Mouse (Mus musculus) liver, embryonic 16.5 days (tissue): ENCODE results near the gene Srp9. TPM values are rescaled to one million over a fixed set of nuclear protein-coding genes. Genes with fewer than 3 reads are reported as not detected.

ENCODE experiments used
- ATAC-seq: fragments of 200-750 bp; cut with Nextera tagmentation; 2 replicates; pipeline ENCODE4 v1.8.0; 2017; ENCODE audit warnings: low read depth, mild to moderate bottlenecking, moderate number of reproducible peaks, moderate library complexity
- H3K27ac ChIP-seq: fragments of 300-500 bp; sonication (generic); 2 replicates; pipeline ENCODE4 v1.5.1; 2014; ENCODE audit warnings: mild to moderate bottlenecking, low read length
- H3K27me3 ChIP-seq: fragments of 300-500 bp; sonication (generic); 2 replicates; pipeline ENCODE4 v1.6.1; 2014; ENCODE audit warnings: low read depth, low read length, mixed read lengths; ENCODE audit not compliant: control insufficient read depth, insufficient read depth
- H3K36me3 ChIP-seq: fragments of 300-500 bp; sonication (generic); 2 replicates; pipeline ENCODE4 v1.6.1; 2014; ENCODE audit warnings: mild to moderate bottlenecking; ENCODE audit not compliant: control insufficient read depth, insufficient read depth
- H3K4me1 ChIP-seq: fragments of 300-500 bp; sonication (generic); 2 replicates; pipeline ENCODE4 v1.6.1; 2014; ENCODE audit warnings: low read depth, low read length, mixed read lengths; ENCODE audit not compliant: control insufficient read depth
- H3K4me2 ChIP-seq: fragments of 300-500 bp; sonication (generic); 2 replicates; pipeline ENCODE4 v1.6.1; 2014; ENCODE audit warnings: low read depth, low read length, mixed read lengths
- H3K4me3 ChIP-seq: fragments of 300-500 bp; sonication (generic); 2 replicates; pipeline ENCODE4 v1.5.1; 2014; ENCODE audit warnings: low read depth, mild to moderate bottlenecking, low read length
- H3K9ac ChIP-seq: fragments of 300-500 bp; sonication (generic); 2 replicates; pipeline ENCODE4 v1.6.1; 2014; ENCODE audit warnings: low read depth, low read length
- H3K9me3 ChIP-seq: fragments of 300-500 bp; sonication (generic); replicated peaks from 2 replicates; pipeline ENCODE4 v1.6.1; 2016; ENCODE audit warnings: low read length; ENCODE audit not compliant: control insufficient read depth
- WGBS: fragments of 180-500 bp; shearing (Covaris S2); extraction: QIAGEN DNeasy Blood & Tissue Kit; methylation state at CpG from one replicate; pipeline ENCODE4 v1.1.7; 2014; ENCODE audit not compliant: insufficient replicate concordance; 5-methylcytosine and 5-hydroxymethylcytosine counted together
- polyA plus RNA-seq: library from polyadenylated mRNA; unstranded; fragments of >200 nt; fragmentation: Nextera tagmentation; extraction: Ambion mirVana; gene quantifications from 2 replicates; pipeline ENCODE4 v1.2.1, GENCODE M21; 2015

The Srp9 gene
- 51.4 and 69.8 TPM in 2 replicates for polyA plus RNA-seq

DNA sequence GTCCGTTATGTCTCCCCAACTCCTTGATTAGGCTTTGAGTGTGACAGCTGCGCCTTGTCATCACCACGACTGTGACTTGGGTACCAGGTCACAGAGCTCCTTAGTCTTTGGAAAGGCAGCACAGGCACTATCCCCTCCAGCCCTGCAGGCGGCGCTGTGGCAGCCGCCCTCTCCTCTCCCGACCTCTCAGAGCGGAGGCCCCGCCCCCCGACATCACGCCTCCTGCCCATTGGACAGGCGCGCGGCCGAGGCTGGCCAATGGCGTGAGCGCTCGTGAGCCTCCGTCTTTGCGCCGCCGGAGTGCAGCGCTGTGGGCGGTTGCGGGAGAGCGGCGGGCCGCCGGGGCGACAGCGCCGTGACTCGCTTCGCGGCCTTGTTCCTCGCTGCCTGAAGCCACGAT is at the start of gene Srp9:
Gene Srp9, plus strand, starts transcription at position 232 of the 400 bp plus-strand sequence.
- H3K9ac ChIP-seq = peak within 1 kb of the TSS; percentile 90
- peak within 1 kb of the TSS; percentile 78 for H3K27ac ChIP-seq
- 0 out of 2 replicates have a peak, but pooled peaks cover 2% of the 10 kb centered on the region for H3K36me3 ChIP-seq
- no peaks in the 10 kb centered on the region for H3K9me3 ChIP-seq
- H3K4me3 ChIP-seq = peak within 1 kb of the TSS; percentile 92
- under 1% methylated on average over 37 of the region's 37 CpGs for WGBS
- ATAC-seq = peak; percentile 99
- H3K27me3 ChIP-seq = no peaks in the 10 kb centered on the region
- peaks cover 13% of the 10 kb centered on the region for H3K4me1 ChIP-seq
- peak within 1 kb of the TSS; percentile 69 for H3K4me2 ChIP-seq

DNA sequence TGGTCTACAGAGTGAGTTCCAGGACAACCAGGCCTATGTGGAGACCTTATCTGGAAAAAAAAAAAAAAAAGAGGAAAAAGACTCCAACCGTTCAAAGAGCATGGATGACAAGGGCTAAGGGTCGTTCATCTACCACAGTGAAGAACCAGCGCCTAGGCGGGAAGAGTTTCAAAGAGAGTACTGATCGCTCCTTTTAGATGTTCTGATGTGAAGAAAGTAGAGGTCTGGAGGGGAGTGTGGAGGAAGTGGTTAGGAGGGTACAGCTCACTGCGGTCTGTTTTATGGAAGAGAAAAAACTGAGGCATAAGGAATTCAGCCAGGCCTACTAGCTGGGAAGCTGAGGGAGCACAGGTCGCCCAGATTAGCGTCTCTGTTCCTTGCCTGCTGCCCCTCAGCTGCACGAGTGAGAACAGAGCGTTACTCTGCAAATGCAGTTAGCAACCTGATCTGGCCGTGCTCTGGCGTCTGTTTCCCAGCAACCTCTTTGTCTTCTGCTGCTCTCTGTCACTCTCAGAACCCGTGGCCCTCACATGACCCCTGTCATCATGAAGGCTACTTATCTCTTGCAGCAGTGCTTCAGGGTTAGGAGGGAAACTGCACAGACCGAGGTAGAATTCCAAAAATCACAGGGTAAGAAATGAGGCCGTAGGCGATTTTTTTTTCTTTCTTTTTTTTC is 42.7 kb upstream of the Srp9 start:
- no peaks in the 10 kb centered on the region; the same call in 1 of the 2 replicates for H3K9me3 ChIP-seq
- H3K27me3 ChIP-seq = no peaks in the 10 kb centered on the region
- 8% methylated on average over 16 of the region's 16 CpGs for WGBS
- ATAC-seq = no peak
- H3K4me3 ChIP-seq = no peak overlapping the region
- H3K9ac ChIP-seq = no peak overlapping the region
- H3K4me1 ChIP-seq = no peaks in the 10 kb centered on the region
- no peak overlapping the region for H3K27ac ChIP-seq
- H3K36me3 ChIP-seq = no peaks in the 10 kb centered on the region
- H3K4me2 ChIP-seq = no peak overlapping the region

DNA sequence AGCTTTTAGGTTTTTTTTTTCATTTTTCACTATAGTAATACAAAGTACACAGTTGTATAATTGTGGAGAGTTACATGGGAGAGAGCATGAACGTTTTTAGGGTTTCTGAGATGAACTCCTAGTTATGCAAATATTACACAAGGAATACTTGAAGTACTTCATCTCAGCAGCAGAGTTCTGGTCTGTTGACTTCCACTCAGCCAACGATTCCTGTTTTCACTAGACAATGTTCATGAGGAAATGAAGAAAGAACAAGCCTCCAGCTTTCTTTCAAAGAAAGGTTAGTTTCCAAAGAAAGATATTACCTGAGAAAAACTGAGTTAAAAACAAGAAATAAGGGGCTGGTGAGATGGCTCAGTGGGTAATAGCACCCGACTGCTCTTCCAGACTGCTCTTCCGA is 41.1 kb upstream of the Srp9 start:
- Histone ChIP-seq H3K27me3 (no peaks in the 10 kb centered on the region), H3K27ac (no peak overlapping the region), H3K4me1 (no peaks in the 10 kb centered on the region), H3K9ac (no peak overlapping the region), H3K4me3 (no peak overlapping the region), H3K36me3 (no peaks in the 10 kb centered on the region), H3K4me2 (no peak overlapping the region), H3K9me3 (no peaks in the 10 kb centered on the region; the same call in 1 of the 2 replicates)
- WGBS = 55% methylated on average over 4 of the region's 4 CpGs
- ATAC-seq = no peak

DNA sequence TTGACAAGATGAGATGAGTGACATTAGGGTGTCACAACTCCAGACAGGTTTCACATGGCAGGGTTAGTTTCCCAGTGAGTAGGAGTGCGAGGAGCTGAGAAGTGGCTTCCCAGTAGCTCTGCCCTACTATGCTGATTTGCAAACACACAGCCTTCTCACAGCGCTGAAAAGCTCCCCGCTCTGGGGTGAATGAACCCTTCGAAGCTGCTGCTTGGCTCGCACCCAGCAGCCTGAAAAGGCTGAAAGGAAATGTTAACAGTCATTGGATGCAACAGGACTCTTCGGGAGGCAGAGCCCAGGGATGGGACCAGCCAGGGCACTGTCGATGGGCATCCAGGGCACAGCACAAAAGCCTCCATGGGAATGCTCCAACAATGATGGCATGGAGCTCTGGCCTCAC is 37.8 kb upstream of the Srp9 start:
- no peak overlapping the region for H3K9ac ChIP-seq

DNA sequence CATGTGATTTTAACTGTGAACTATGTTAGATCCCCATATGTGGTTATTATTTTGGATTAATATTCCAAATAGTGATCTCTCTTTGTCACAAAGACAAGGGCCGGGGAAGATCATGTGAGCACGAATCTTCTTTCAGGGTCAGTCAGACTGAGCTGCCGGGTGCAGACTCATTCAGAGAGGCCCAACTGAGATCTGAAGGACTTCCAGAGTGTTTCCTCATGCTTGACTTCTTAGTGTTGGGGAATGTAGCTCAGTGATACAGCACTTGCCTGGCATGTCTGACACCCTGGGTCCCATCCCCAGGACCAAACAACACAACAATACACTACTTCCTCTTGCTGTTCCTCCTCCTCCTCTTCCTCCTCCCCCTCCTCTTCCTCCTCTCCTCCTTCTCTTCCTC is 37.2 kb upstream of the Srp9 start:
- Histone ChIP-seq H3K4me1 (no peaks in the 10 kb centered on the region; the same call in 1 of the 2 replicates), H3K27me3 (no peaks in the 10 kb centered on the region), H3K9ac (no peak overlapping the region), H3K4me3 (no peak overlapping the region), H3K9me3 (no peaks in the 10 kb centered on the region), H3K27ac (no peak overlapping the region), H3K36me3 (no peaks in the 10 kb centered on the region), H3K4me2 (no peak overlapping the region)
- WGBS = 71% methylated on average over 3 of the region's 3 CpGs
- no peak for ATAC-seq

More for the DNA sequence above, 37.8 kb upstream of the Srp9 start:
- Histone ChIP-seq H3K27me3 (no peaks in the 10 kb centered on the region), H3K4me1 (no peaks in the 10 kb centered on the region; the same call in 1 of the 2 replicates), H3K36me3 (no peaks in the 10 kb centered on the region), H3K9me3 (no peaks in the 10 kb centered on the region), H3K27ac (no peak overlapping the region), H3K4me2 (no peak overlapping the region), H3K4me3 (no peak overlapping the region)
- no peak for ATAC-seq
- 57% methylated on average over 7 of the region's 7 CpGs for WGBS

DNA sequence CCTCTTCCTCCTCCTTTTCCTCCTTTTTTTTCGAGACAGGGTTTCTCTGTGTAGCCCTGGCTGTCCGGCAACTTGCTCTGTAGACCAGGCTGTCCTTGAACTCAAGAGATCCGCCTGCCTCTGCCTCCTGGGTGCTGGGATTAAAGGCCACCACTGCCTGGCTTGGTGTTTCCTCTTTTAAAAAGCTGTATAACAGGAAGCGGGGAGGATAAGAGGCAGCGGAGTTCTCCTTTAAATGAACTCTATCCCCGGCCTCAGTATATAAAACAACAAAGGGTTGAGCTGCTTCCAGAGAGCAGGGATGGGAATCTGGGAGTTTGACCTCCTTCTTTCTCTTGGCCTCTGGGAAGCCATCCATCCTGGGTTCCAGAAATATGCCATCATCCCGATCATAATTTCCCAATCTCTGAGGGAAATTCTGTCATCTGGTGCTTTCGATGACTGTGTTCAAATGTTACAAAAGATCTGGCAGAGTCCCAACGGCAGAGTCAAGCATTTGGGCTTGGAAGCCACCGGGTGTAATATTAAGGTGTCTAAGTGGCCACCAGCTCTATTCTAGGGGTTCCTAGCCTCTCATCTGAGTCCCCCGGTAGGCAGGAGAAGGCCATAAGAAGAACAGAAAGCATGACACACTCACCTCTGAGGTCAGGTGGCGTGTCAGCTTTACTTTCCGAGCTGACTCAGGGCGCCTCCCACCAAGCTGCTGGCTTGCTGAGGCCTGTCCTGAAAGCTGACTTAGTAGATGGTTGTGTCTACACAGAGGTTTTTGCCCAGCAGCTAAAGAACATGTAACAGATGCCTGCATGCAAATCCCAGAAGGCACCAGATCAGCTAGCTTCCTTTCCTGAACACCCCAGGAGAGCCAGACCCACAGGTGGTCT is 36.5 kb upstream of the Srp9 start:
- no peak overlapping the region for H3K4me2 ChIP-seq
- no peak overlapping the region for H3K4me3 ChIP-seq
- no peaks in the 10 kb centered on the region for H3K27me3 ChIP-seq
- no peak overlapping the region for H3K9ac ChIP-seq
- no peak for ATAC-seq
- no peaks in the 10 kb centered on the region for H3K36me3 ChIP-seq
- H3K27ac ChIP-seq = no peak overlapping the region
- WGBS = 59% methylated on average over 14 of the region's 14 CpGs
- H3K9me3 ChIP-seq = no peaks in the 10 kb centered on the region
- H3K4me1 ChIP-seq = no peaks in the 10 kb centered on the region; the same call in 1 of the 2 replicates

DNA sequence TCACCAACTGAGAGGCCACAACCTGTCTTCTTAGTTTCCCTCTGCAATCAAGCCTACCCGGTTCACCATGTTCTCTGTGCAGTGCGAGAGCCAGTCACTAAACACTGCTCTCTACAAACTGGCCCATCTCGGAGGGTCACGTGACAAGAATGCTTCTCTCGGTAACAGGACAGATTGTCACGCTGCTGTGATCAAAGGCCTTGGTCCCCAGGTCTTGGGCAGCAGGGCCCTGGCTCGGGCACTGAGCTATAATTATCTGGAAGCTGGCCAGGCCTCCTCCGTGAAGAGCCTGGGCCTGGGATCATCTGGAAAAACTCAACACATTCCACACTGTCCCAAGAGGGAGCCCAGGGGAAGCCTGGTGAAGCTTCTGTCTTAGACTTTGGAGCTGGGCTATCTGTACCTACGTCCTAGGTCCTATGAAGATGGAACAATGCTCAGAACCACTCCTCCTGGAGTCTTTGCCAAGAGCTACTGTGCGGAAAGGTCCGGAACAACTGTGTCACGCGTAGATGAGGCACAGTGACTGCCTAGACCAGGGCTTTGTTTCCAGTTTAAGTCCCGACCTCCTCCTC is 35.6 kb upstream of the Srp9 start:
- WGBS = 60% methylated on average over 14 of the region's 14 CpGs
- Histone ChIP-seq H3K4me1 (no peaks in the 10 kb centered on the region; the same call in 1 of the 2 replicates), H3K36me3 (no peaks in the 10 kb centered on the region), H3K4me2 (no peak overlapping the region), H3K27ac (no peak overlapping the region), H3K4me3 (no peak overlapping the region), H3K9me3 (no peaks in the 10 kb centered on the region), H3K9ac (no peak overlapping the region), H3K27me3 (no peaks in the 10 kb centered on the region)
- no peak for ATAC-seq

DNA sequence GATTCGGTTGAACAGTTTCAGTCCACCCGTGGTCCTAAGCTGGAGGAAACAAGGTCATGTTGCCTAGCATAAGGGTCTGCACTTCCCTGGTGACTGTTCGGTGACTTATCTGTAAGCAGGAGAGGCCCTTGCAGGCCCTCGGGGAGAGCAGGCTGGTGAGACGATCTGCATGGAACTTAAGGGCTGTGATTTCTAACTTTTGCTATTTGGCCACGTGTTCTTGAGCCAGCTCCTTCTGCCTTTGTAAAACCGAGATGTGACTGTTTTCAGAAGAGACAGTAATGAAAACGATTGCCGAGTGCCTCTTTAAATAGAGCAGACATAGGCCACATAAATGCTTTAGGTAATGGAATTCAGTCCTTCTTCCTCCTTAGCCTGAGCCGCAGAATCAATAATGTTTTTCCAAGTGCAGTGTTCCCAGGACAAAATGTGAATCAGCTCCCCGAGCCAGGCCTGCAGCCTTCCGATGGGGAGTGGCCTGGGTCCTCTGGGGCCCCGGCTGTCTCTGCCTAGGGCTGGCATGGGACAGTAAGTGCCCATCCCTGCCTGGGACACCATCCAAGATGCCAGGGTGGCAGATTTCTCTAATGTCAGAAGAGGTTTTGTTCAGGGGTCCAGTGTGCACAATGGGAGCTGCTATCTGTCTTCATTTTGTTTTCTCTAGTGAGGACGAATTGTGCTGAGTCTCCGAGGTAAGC is 34.8 kb upstream of the Srp9 start:
- Histone ChIP-seq H3K27ac (no peak overlapping the region), H3K4me3 (no peak overlapping the region), H3K4me1 (no peaks in the 10 kb centered on the region; the same call in 1 of the 2 replicates), H3K36me3 (no peaks in the 10 kb centered on the region), H3K4me2 (no peak overlapping the region), H3K9me3 (no peaks in the 10 kb centered on the region), H3K9ac (no peak overlapping the region), H3K27me3 (no peaks in the 10 kb centered on the region)
- WGBS = 56% methylated on average over 15 of the region's 15 CpGs
- ATAC-seq = no peak
